Mouse (Mus musculus) liver, embryonic 14.5 days (tissue): ENCODE measurements around the gene Stox1. TPM values are rescaled to one million over a fixed set of nuclear protein-coding genes. Genes with fewer than 3 reads are reported as not detected.

Experiments
- ATAC-seq: fragments of 200-750 bp; cut with Nextera tagmentation; 2 replicates; pipeline ENCODE4 v1.8.0; 2017; ENCODE audit warnings: moderate number of reproducible peaks, mild to moderate bottlenecking, moderate library complexity; ENCODE audit not compliant: insufficient read depth
- DNase-seq, 3 experiments: peaks; one replicate each; pipeline ENCODE4 v3.0.0-alpha.2; 2012 to 2013; ENCODE audit warnings: low read depth in 3 of 3, low spot score in 3 of 3
- H3K27ac ChIP-seq: fragments of 300-500 bp; sonication (generic); 2 replicates; pipeline ENCODE4 v1.5.1; 2014; ENCODE audit warnings: moderate library complexity, mild to moderate bottlenecking, control low read depth, inconsistent platforms
- H3K27me3 ChIP-seq: fragments of 300-500 bp; sonication (generic); 2 replicates; pipeline ENCODE4 v1.6.1; 2014; ENCODE audit warnings: mild to moderate bottlenecking, low read length, moderate library complexity; ENCODE audit not compliant: control insufficient read depth, insufficient read depth
- H3K36me3 ChIP-seq: fragments of 300-500 bp; sonication (generic); replicated peaks from 2 replicates; pipeline ENCODE4 v1.6.1; 2014; ENCODE audit warnings: low read depth; ENCODE audit not compliant: control insufficient read depth, insufficient read depth
- H3K4me1 ChIP-seq, 2 experiments: fragments of 200-500 bp in 1 of 2; fragments of 300-500 bp in 1 of 2; sonication (generic) in 1 of 2; replicated peaks; 2 replicates each; pipeline ENCODE4 v1.6.1; 2012 to 2014; ENCODE audit warnings: antibody characterized with exemption in 1 of 2, inconsistent platforms in 1 of 2, low read length in 1 of 2; ENCODE audit not compliant: control insufficient read depth in 2 of 2, insufficient read depth in 2 of 2
- H3K4me2 ChIP-seq: fragments of 300-500 bp; sonication (generic); 2 replicates; pipeline ENCODE4 v1.6.1; 2014; ENCODE audit warnings: low read depth, mild to moderate bottlenecking, control low read depth, moderate library complexity
- H3K4me3 ChIP-seq, 2 experiments: fragments of 200-500 bp in 1 of 2; fragments of 300-500 bp in 1 of 2; sonication (generic) in 1 of 2; 2 replicates each; pipeline ENCODE4 v1.5.1; 2012 to 2014; ENCODE audit warnings: low read depth in 2 of 2, low read length in 2 of 2, mild to moderate bottlenecking in 2 of 2, control low read depth in 1 of 2, inconsistent platforms in 1 of 2, moderate library complexity in 1 of 2; ENCODE audit not compliant: insufficient read depth in 1 of 2
- H3K9ac ChIP-seq: fragments of 300-500 bp; sonication (generic); replicated peaks from 2 replicates; pipeline ENCODE4 v1.6.1; 2014; ENCODE audit warnings: mild to moderate bottlenecking, control low read depth, moderate library complexity
- H3K9me3 ChIP-seq: fragments of 300-500 bp; sonication (generic); 2 replicates; pipeline ENCODE4 v1.6.1; 2016; ENCODE audit warnings: low read length, mixed read lengths; ENCODE audit not compliant: control insufficient read depth
- CTCF ChIP-seq: IDR thresholded peaks from 2 replicates; pipeline ENCODE4 v1.5.1; 2016; ENCODE audit warnings: antibody characterized with exemption, low read depth, control low read depth
- EP300 ChIP-seq: IDR thresholded peaks from 2 replicates; pipeline ENCODE4 v1.6.1; 2016; ENCODE audit warnings: antibody characterized with exemption, low read depth
- WGBS: fragments of 180-500 bp; shearing (Covaris S2); extraction: QIAGEN DNeasy Blood & Tissue Kit; methylation state at CpG from one replicate; pipeline ENCODE4 v1.1.7; 2014; ENCODE audit not compliant: insufficient replicate concordance; 5-methylcytosine and 5-hydroxymethylcytosine counted together
- polyA plus RNA-seq, 2 experiments: library from polyadenylated mRNA; depleted of rRNA in 1 of 2; stranded (reverse) in 1 of 2; unstranded in 1 of 2; fragments of >200 nt; fragmentation: Nextera tagmentation in 1 of 2; extraction: Ambion mirVana in 1 of 2; gene quantifications; 2 replicates each; pipeline versions ENCODE4 v1.2.1 to v1.2.3; 2012 to 2014

Gene Stox1
- polyA plus RNA-seq, 2 experiments: 0.04 to 0.13 TPM

GRCm38 (mm10) chr10:62702436-62702835 lies 23.5 kb downstream of the Stox1 start:
- Histone ChIP-seq H3K9ac (no peak overlapping the region), H3K27me3 (no peaks in the 10 kb centered on the region), H3K9me3 (no peaks in the 10 kb centered on the region), H3K27ac (no peak overlapping the region), H3K36me3 (no peaks in the 10 kb centered on the region), H3K4me2 (no peak overlapping the region), H3K4me1 (no peaks in the 10 kb centered on the region), H3K4me3 (no peak overlapping the region)
- WGBS: 55% methylated on average over 4 of the region's 4 CpGs
- TF ChIP-seq EP300: no peak
- TF ChIP-seq CTCF: no peak
- no peak for DNase-seq
- no peak for ATAC-seq

- Histone ChIP-seq H3K9ac (no peak overlapping the region), H3K36me3 (no peaks in the 10 kb centered on the region), H3K27ac (no peak overlapping the region), H3K4me1 (no peaks in the 10 kb centered on the region), H3K4me2 (no peak overlapping the region), H3K27me3 (no peaks in the 10 kb centered on the region), H3K4me3 (no peak overlapping the region), H3K9me3 (no peaks in the 10 kb centered on the region)
- WGBS: 58% methylated on average over 8 of the region's 8 CpGs
- no peak for DNase-seq
- TF ChIP-seq CTCF: no peak
- no peak for TF ChIP-seq EP300
- no peak for ATAC-seq
These were observed 33.2 kb downstream of the Stox1 start for GRCm38 (mm10) chr10:62692771-62693170.

GRCm38 (mm10) chr10:62692244-62692643 lies 33.7 kb downstream of the Stox1 start:
- TF ChIP-seq EP300 (no peak), CTCF (no peak)
- 67% methylated on average over 3 of the region's 3 CpGs for WGBS
- ATAC-seq: no peak

GRCm38 (mm10) chr10:62687032-62687674 lies 38.8 kb downstream of the Stox1 start:
- no peak overlapping the region for H3K4me2 ChIP-seq
- no peak overlapping the region for H3K4me3 ChIP-seq
- no peaks in the 10 kb centered on the region for H3K36me3 ChIP-seq
- WGBS: 77% methylated on average over 15 of the region's 15 CpGs
- H3K9ac ChIP-seq: no peak overlapping the region
- no peak overlapping the region for H3K27ac ChIP-seq
- TF ChIP-seq EP300 (no peak), CTCF (no peak)
- no peaks in the 10 kb centered on the region for H3K4me1 ChIP-seq
- H3K9me3 ChIP-seq: no peaks in the 10 kb centered on the region
- no peak for ATAC-seq
- no peaks in the 10 kb centered on the region for H3K27me3 ChIP-seq
- DNase-seq: no peak

More at GRCm38 (mm10) chr10:62692244-62692643, 33.7 kb downstream of the Stox1 start:
- Histone ChIP-seq H3K36me3 (no peaks in the 10 kb centered on the region), H3K27me3 (no peaks in the 10 kb centered on the region), H3K9me3 (no peaks in the 10 kb centered on the region), H3K4me1 (no peaks in the 10 kb centered on the region), H3K4me2 (no peak overlapping the region), H3K27ac (no peak overlapping the region), H3K4me3 (no peak overlapping the region), H3K9ac (no peak overlapping the region)
- DNase-seq: no peak

- TF ChIP-seq EP300: no peak
- TF ChIP-seq CTCF: peak; percentile 70
- WGBS: 40% methylated on average over 5 of the region's 5 CpGs
- Histone ChIP-seq H3K9me3 (peaks cover 3% of the 10 kb centered on the region), H3K9ac (no peak overlapping the region), H3K27ac (no peak overlapping the region), H3K27me3 (no peaks in the 10 kb centered on the region), H3K4me1 (no peaks in the 10 kb centered on the region), H3K4me2 (no peak overlapping the region), H3K4me3 (no peak overlapping the region), H3K36me3 (no peaks in the 10 kb centered on the region)
- no peak for DNase-seq
- no peak for ATAC-seq
These were observed 42.9 kb downstream of the Stox1 start for GRCm38 (mm10) chr10:62683043-62683442.
